Mouse (Mus musculus): ENCODE measurements around the gene Clec4n.
"Not testable (repeated sequence)": the region's sequence is repeated elsewhere in the genome, so short reads cannot be mapped to it uniquely, and the experiment has no call there.

Gene Clec4n

DNA sequence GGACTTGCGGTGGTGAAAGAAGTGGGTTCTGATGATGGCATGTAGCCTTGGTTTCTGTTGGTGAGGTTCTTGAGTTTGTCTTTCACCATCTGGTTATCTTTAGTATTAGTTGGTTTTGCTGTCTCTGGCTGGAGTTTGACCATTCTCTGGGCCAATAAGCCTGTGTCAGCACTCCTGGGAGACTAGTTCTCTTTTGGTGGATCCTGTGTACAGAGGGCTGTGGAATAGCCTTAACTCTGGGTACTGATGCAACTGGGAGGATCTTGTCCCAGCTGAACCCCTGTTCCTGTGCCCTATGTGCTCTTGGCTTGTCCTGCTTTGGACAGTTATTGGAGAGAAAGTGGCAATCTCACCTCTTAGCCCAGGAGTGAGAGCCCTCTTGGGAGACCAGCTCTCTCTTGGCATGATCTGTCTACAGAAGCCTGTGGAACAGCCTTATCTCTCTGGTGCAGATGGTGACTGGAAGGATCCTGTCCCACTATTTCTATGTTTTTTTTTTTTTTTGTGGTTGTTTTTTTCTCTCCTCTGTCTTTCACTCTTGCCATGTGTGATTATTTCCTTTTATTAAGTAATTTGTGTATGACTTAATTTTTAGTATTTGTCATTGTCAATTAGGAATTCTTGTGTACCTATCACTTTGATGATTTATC is 63.2 kb downstream of the Clec4n start:
- DNase-seq, result no peak

DNA sequence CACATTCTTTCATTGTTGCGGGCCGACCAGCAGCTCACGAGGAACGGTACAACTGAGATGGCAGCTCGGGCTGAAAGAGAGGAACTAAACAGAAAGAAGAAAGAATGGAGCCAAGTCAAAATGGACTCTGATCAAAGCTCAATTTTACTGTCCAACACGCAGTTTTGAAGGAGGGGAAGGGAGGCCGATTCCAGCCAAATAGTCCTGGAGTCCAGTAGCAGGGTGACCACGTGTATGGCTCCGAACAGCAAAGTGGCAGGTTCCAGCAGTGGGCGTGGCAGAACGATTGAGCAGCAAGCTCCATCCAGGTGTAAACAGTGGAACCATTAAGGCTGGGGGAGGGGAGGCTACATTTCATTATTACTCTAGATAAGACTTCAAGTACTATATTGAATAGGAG is 63.9 kb downstream of the Clec4n start:
- DNase-seq, result not testable (repeated sequence)
